Mouse (Mus musculus) limb, embryonic 11.5 days (tissue): Measurements from ENCODE around the gene Kcnh1. TPM values are rescaled to one million over a fixed set of nuclear protein-coding genes. Genes with fewer than 3 reads are reported as not detected.

Experiments
- ATAC-seq: fragments of 200-750 bp; cut with Nextera tagmentation; 2 replicates; pipeline ENCODE4 v1.8.0; 2017; ENCODE audit warnings: low read depth; ENCODE audit not compliant: insufficient number of reproducible peaks, low FRiP score, low TSS enrichment
- DNase-seq: peaks from one replicate; pipeline ENCODE4 v3.0.0-alpha.2; 2015; ENCODE audit warnings: low spot score
- H3K27ac ChIP-seq: fragments of 300-500 bp; sonication (generic); replicated peaks from 2 replicates; pipeline ENCODE4 v1.5.1; 2014; ENCODE audit warnings: low read depth, mild to moderate bottlenecking, low read length
- H3K27me3 ChIP-seq: fragments of 300-500 bp; sonication (generic); 2 replicates; pipeline ENCODE4 v1.6.1; 2014; ENCODE audit warnings: mild to moderate bottlenecking, low read length, mixed read lengths; ENCODE audit not compliant: control insufficient read depth, insufficient read depth
- H3K36me3 ChIP-seq: fragments of 300-500 bp; sonication (generic); 2 replicates; pipeline ENCODE4 v1.6.1; 2014; ENCODE audit warnings: mild to moderate bottlenecking, low read length, moderate library complexity, mixed read lengths; ENCODE audit not compliant: control insufficient read depth, insufficient read depth
- H3K4me1 ChIP-seq: fragments of 300-500 bp; sonication (generic); 2 replicates; pipeline ENCODE4 v1.6.1; 2014; ENCODE audit warnings: low read length, mixed read lengths; ENCODE audit not compliant: control insufficient read depth, insufficient read depth
- H3K4me2 ChIP-seq: fragments of 300-500 bp; sonication (generic); 2 replicates; pipeline ENCODE4 v1.6.1; 2014; ENCODE audit warnings: low read depth, mild to moderate bottlenecking, moderate library complexity; ENCODE audit not compliant: severe bottlenecking
- H3K4me3 ChIP-seq: fragments of 300-500 bp; sonication (generic); 2 replicates; pipeline ENCODE4 v1.5.1; 2014; ENCODE audit warnings: low read depth, low read length
- H3K9ac ChIP-seq: fragments of 300-500 bp; sonication (generic); 2 replicates; pipeline ENCODE4 v1.6.1; 2014; ENCODE audit warnings: mild to moderate bottlenecking, low read length
- H3K9me3 ChIP-seq: fragments of 300-500 bp; sonication (generic); 2 replicates; pipeline ENCODE4 v1.6.1; 2016; ENCODE audit warnings: low read length; ENCODE audit not compliant: control insufficient read depth
- WGBS: fragments of 180-500 bp; shearing (Covaris S2); extraction: QIAGEN DNeasy Blood & Tissue Kit; methylation state at CpG from one replicate; pipeline ENCODE4 v1.1.7; 2014; 5-methylcytosine and 5-hydroxymethylcytosine counted together
- polyA plus RNA-seq: library from polyadenylated mRNA; unstranded; fragments of >200 nt; fragmentation: Nextera tagmentation; extraction: Ambion mirVana; gene quantifications from 2 replicates; pipeline ENCODE4 v1.2.1, GENCODE M21; 2014

Kcnh1 gene
- 0.03 and 0.14 TPM in 2 replicates for polyA plus RNA-seq

DNA sequence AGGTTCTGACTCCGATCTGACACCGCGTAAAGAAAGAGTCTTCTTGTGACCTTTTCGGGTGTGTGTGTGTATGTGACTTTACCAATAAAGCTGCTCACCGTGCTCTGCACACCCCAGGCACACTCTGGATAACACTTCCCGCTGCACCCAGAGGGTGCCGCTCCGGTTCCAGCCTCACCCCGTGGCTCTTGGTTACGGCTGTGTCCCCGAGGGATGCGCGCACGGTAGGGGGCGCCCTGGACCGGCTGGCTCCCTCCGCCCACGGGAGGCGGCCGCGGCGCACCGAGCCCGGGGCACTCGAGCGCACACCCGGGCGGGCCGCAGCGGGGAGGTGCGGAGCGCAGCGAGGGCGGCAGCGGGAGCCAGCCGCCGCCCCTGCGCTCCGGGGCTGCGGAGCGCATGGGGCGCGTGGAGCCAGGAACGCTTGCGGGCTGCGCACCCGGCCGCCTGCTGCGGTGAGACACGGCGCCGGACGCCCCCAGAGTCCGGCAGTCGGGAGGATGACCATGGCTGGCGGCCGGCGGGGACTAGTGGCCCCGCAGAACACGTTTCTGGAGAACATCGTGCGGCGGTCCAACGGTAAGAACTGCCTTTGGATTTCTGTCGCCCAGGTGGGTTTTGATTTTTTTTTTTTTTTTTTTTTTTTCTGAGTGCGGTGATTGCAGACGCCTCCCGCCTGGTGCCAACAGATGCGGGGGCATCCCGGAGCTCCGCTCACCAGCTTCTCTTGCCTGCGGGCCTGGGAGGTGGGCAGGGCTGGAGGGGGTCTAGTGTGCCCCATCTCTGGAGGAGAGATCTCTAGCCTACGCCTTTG lies at the start of gene Kcnh1:
Kcnh1 (plus strand) TSS at position 267 of the 814 bp plus-strand sequence.
- WGBS: 2% methylated on average over 71 of the region's 73 CpGs
- peak; percentile 85 for ATAC-seq

GRCm38 (mm10) chr1:192151179-192151578 lies 39.4 kb upstream of the Kcnh1 start:
- Histone ChIP-seq H3K27ac (no peak overlapping the region), H3K9me3 (no peaks in the 10 kb centered on the region), H3K4me1 (no peaks in the 10 kb centered on the region), H3K9ac (no peak overlapping the region), H3K27me3 (no peaks in the 10 kb centered on the region), H3K4me2 (no peak overlapping the region), H3K36me3 (no peaks in the 10 kb centered on the region), H3K4me3 (no peak overlapping the region)
- WGBS: 87% methylated on average over 4 of the region's 4 CpGs
- DNase-seq (no peak), ATAC-seq (no peak)

More for the DNA sequence above, at the start of gene Kcnh1:
- no peaks in the 10 kb centered on the region for H3K4me1 ChIP-seq
- peak within 1 kb of the TSS; percentile 31 for H3K4me3 ChIP-seq
- no peaks in the 10 kb centered on the region for H3K36me3 ChIP-seq
- H3K27me3 ChIP-seq: peaks cover 15% of the 10 kb centered on the region
- H3K27ac ChIP-seq: no peak within 1 kb of the TSS
- peak within 1 kb of the TSS; percentile 88 for H3K4me2 ChIP-seq
- DNase-seq: peak; percentile 87
- no peaks in the 10 kb centered on the region for H3K9me3 ChIP-seq
- 0 out of 2 replicates have a peak within 1 kb of the TSS, but pooled peaks have one; percentile 23 for H3K9ac ChIP-seq

- H3K9me3 ChIP-seq: no peaks in the 10 kb centered on the region
- no peak overlapping the region for H3K27ac ChIP-seq
- H3K36me3 ChIP-seq: no peaks in the 10 kb centered on the region
- no peak for DNase-seq
- no peak for ATAC-seq
- H3K4me2 ChIP-seq: no peak overlapping the region
- WGBS: 88% methylated on average over 3 of the region's 3 CpGs
- no peak overlapping the region for H3K9ac ChIP-seq
- H3K4me1 ChIP-seq: no peaks in the 10 kb centered on the region
- H3K27me3 ChIP-seq: no peaks in the 10 kb centered on the region
- no peak overlapping the region for H3K4me3 ChIP-seq
These were observed 19.1 kb upstream of the Kcnh1 start for GRCm38 (mm10) chr1:192171477-192171876.

- Histone ChIP-seq H3K27me3 (no peaks in the 10 kb centered on the region), H3K36me3 (no peaks in the 10 kb centered on the region), H3K4me1 (no peaks in the 10 kb centered on the region), H3K4me2 (no peak overlapping the region), H3K27ac (no peak overlapping the region), H3K9ac (no peak overlapping the region), H3K9me3 (no peaks in the 10 kb centered on the region), H3K4me3 (no peak overlapping the region)
- ATAC-seq (no peak), DNase-seq (no peak)
- WGBS: 82% methylated on average over 3 of the region's 3 CpGs
These were observed 10.7 kb upstream of the Kcnh1 start for GRCm38 (mm10) chr1:192179877-192180276.

DNA sequence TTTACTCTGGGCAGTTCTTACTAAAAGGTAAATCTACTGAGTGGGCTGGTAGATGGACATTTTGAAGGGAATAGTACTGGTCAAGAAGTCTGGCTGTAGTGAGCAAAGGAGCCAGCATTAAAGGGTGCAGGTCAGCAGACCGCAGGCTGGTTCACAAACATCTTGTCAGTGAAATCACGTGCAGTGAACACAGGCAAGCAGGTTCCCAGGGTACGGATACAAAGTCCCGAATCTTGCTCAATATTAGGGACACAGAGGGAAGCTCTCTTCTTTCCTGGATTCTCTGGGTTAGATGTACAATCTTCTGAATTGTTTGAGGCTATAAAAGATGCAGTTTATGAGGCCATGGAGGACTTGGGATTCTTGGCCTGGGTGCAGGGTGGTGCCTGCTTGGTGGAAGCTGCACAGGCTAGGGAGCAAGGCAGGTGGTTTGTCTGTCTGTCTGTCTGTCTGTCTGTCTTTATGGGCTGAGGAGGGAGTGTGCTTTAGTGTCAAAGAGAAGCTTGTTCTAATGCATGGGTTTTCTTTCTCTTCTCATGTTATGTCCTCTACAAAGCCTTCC lies 8.8 kb upstream of the Kcnh1 start:
- DNase-seq: no peak
- Histone ChIP-seq H3K27me3 (no peaks in the 10 kb centered on the region), H3K27ac (no peak overlapping the region), H3K9me3 (no peaks in the 10 kb centered on the region), H3K4me1 (no peaks in the 10 kb centered on the region), H3K4me2 (no peak overlapping the region), H3K36me3 (no peaks in the 10 kb centered on the region), H3K4me3 (no peak overlapping the region), H3K9ac (no peak overlapping the region)
- 83% methylated on average over 4 of the region's 4 CpGs for WGBS
- ATAC-seq: no peak

DNA sequence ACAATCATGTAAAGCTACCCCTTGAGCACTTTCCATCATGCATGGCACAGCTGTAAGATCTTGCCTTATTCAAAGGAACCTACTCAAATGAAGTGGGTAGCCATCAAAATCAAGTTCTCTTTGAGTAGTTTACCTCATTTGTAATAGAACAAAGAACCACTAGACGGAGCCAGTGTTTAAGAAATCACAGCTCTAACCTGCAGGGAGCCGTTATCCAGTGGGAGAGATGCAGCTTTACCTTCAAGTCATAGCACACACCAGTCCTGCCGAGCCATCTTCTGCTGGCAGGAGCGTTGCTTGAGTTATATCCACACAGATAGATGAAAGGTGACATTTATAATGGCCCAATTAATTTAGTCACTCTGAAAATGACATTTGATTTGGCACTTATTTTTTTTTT lies 1.5 kb upstream of the Kcnh1 start:
- 12% methylated on average over 4 of the region's 4 CpGs for WGBS
- H3K4me3 ChIP-seq: no peak overlapping the region
- DNase-seq (peak; percentile 42), ATAC-seq (no peak)
- peaks cover 15% of the 10 kb centered on the region for H3K27me3 ChIP-seq
- H3K4me1 ChIP-seq: no peaks in the 10 kb centered on the region
- no peak overlapping the region for H3K4me2 ChIP-seq
- no peak overlapping the region for H3K27ac ChIP-seq
- H3K36me3 ChIP-seq: no peaks in the 10 kb centered on the region
- H3K9me3 ChIP-seq: no peaks in the 10 kb centered on the region
- H3K9ac ChIP-seq: no peak overlapping the region

DNA sequence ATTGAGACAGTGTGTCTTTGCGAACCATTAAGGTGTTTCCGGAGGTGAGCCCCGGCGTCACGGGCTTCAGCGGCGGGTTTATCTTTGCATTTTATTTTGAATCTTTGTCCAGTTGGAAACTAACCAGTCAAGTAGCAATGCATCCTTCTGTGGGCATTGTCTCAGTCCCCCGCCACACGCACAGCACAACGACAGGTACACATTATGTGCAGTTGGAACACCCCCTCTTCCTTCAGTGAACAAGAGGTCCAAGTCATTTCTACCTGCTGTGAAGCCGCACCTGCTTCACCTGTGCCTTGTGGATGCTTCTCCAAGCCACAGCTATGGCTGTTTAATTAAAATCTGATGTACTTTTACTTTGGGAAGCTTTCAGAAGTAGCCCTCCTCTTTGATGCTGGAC lies 803 bp upstream of the Kcnh1 start:
- H3K4me3 ChIP-seq: no peak overlapping the region
- peaks cover 15% of the 10 kb centered on the region for H3K27me3 ChIP-seq
- ATAC-seq (no peak), DNase-seq (no peak)
- H3K9ac ChIP-seq: no peak overlapping the region
- H3K9me3 ChIP-seq: no peaks in the 10 kb centered on the region
- H3K4me1 ChIP-seq: no peaks in the 10 kb centered on the region
- no peak overlapping the region for H3K4me2 ChIP-seq
- no peak overlapping the region for H3K27ac ChIP-seq
- H3K36me3 ChIP-seq: no peaks in the 10 kb centered on the region
- 85% methylated on average over 11 of the region's 11 CpGs for WGBS

- H3K4me1 ChIP-seq: no peaks in the 10 kb centered on the region
- H3K27me3 ChIP-seq: peaks cover 15% of the 10 kb centered on the region
- peak overlapping the region; percentile 31 for H3K4me3 ChIP-seq
- H3K27ac ChIP-seq: no peak overlapping the region
- no peaks in the 10 kb centered on the region for H3K36me3 ChIP-seq
- H3K4me2 ChIP-seq: peak overlapping the region; percentile 88
- H3K9ac ChIP-seq: no peak overlapping the region
- DNase-seq (peak; percentile 24), ATAC-seq (no peak)
- 5% methylated on average over 13 of the region's 13 CpGs for WGBS
- H3K9me3 ChIP-seq: no peaks in the 10 kb centered on the region
These were observed 707 bp downstream of the Kcnh1 start for GRCm38 (mm10) chr1:192191322-192191639.
